Mouse (Mus musculus) C2C12 (cell line): ENCODE results near the gene Elac2.

ENCODE experiments used
- CEBPB ChIP-seq: IDR thresholded peaks from one replicate; pipeline ENCODE4 v1.6.1; 2011; ENCODE audit warnings: low read depth, mild to moderate bottlenecking, control low read depth, moderate library complexity
- CTCF ChIP-seq: IDR thresholded peaks from one replicate; pipeline ENCODE4 v1.5.1; 2011; ENCODE audit not compliant: control insufficient read depth, insufficient read depth, insufficient read length

DNA sequence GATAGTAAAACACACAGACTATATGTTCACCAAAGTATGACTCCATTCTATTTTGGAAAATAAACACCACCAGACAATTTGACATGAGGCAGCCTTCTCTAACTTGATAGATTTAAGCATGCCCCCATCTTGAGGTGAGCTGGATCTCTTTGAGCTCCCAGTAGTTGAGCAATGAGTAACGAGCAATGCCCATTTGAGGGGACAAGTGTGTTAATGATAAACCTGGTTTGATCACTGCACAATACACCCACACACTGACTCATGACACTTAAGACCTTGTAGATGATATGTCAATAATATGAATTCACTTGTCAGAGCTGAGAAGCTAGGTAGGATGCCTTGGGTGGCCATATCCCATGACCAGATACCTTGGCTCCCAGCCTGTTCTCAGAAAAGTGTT lies 51.4 kb downstream of the Elac2 start:
- TF ChIP-seq CTCF (no peak), CEBPB (no peak)
